Mouse (Mus musculus): ENCODE measurements around the gene Syt7. TPM values are rescaled to one million over a fixed set of nuclear protein-coding genes. Genes with fewer than 3 reads are reported as not detected.

Syt7 gene
- total and polyA plus RNA-seq, 2 experiments from 2014 or later = 19.2 to 110 TPM

GRCm38 (mm10) chr19:10429371-10429770 is 40.5 kb downstream of the Syt7 start:
- peaks cover 7% of the 10 kb centered on the region; the same call in 1 of the 2 replicates for H3K36me3 ChIP-seq (ENCODE audit: insufficient read depth)
- no peaks in the 10 kb centered on the region for H3K27me3 ChIP-seq (ENCODE audit: insufficient read depth, low read length)
- no peaks in the 10 kb centered on the region for H3K4me1 ChIP-seq (ENCODE audit: insufficient read depth)
- WGBS = 79% methylated on average over 8 of the region's 8 CpGs
- TF ChIP-seq CTCF (IDR thresholded peaks at IDR 0.05; ENCODE audit: low read depth) = no peak
- H3K9ac ChIP-seq = no peak overlapping the region
- H3K4me3 ChIP-seq (ENCODE audit: low read depth, low read length) = no peak overlapping the region
- H3K27ac ChIP-seq (ENCODE audit: low read depth, low read length) = no peak overlapping the region
- DNase-seq (no peak), ATAC-seq (no peak)
- H3K9me3 ChIP-seq (ENCODE audit: low read length) = no peaks in the 10 kb centered on the region
- H3K4me2 ChIP-seq (ENCODE audit: low read depth) = no peak overlapping the region

- H3K4me2 ChIP-seq (ENCODE audit: low read depth) = no peak overlapping the region
- H3K4me1 ChIP-seq (ENCODE audit: insufficient read depth) = no peaks in the 10 kb centered on the region
- DNase-seq = no peak
- H3K9ac ChIP-seq = no peak overlapping the region
- 67% methylated on average over 3 of the region's 3 CpGs for WGBS
- H3K36me3 ChIP-seq (ENCODE audit: insufficient read depth) = peaks cover 7% of the 10 kb centered on the region; the same call in 1 of the 2 replicates
- no peaks in the 10 kb centered on the region for H3K9me3 ChIP-seq (ENCODE audit: low read length)
- H3K4me3 ChIP-seq (ENCODE audit: low read depth, low read length) = no peak overlapping the region
- H3K27me3 ChIP-seq (ENCODE audit: insufficient read depth, low read length) = no peaks in the 10 kb centered on the region
- no peak overlapping the region for H3K27ac ChIP-seq (ENCODE audit: low read depth, low read length)
- TF ChIP-seq CTCF (IDR thresholded peaks at IDR 0.05; ENCODE audit: low read depth) = no peak
- ATAC-seq = no peak
Observed at GRCm38 (mm10) chr19:10431410-10431809, 42.5 kb downstream of the Syt7 start.

GRCm38 (mm10) chr19:10431841-10432240 is 43.0 kb downstream of the Syt7 start:
- H3K4me3 ChIP-seq (ENCODE audit: low read depth, low read length) = no peak overlapping the region
- H3K4me2 ChIP-seq (ENCODE audit: low read depth) = no peak overlapping the region
- H3K27ac ChIP-seq (ENCODE audit: low read depth, low read length) = no peak overlapping the region
- DNase-seq = no peak
- no peak for ATAC-seq
- 25% methylated on average over 4 of the region's 4 CpGs for WGBS
- peaks cover 7% of the 10 kb centered on the region; the same call in 1 of the 2 replicates for H3K36me3 ChIP-seq (ENCODE audit: insufficient read depth)
- no peaks in the 10 kb centered on the region for H3K9me3 ChIP-seq (ENCODE audit: low read length)
- no peak overlapping the region for H3K9ac ChIP-seq
- H3K4me1 ChIP-seq (ENCODE audit: insufficient read depth) = no peaks in the 10 kb centered on the region
- TF ChIP-seq CTCF (IDR thresholded peaks at IDR 0.05; ENCODE audit: low read depth) = no peak
- no peaks in the 10 kb centered on the region for H3K27me3 ChIP-seq (ENCODE audit: insufficient read depth, low read length)

- ATAC-seq (no peak), DNase-seq (no peak)
Observed at GRCm38 (mm10) chr19:10433225-10433624, 44.3 kb downstream of the Syt7 start.

GRCm38 (mm10) chr19:10433879-10434540 is 45.1 kb downstream of the Syt7 start:
- DNase-seq (no peak), ATAC-seq (peak; percentile 57)
- no peak for TF ChIP-seq CTCF (IDR thresholded peaks at IDR 0.05; ENCODE audit: low read depth)
- Histone ChIP-seq H3K36me3 (ENCODE audit: insufficient read depth) (no peaks in the 10 kb centered on the region; the same call in 1 of the 2 replicates), H3K4me3 (ENCODE audit: low read depth, low read length) (no peak overlapping the region), H3K27me3 (ENCODE audit: insufficient read depth, low read length) (no peaks in the 10 kb centered on the region), H3K27ac (ENCODE audit: low read depth, low read length) (no peak overlapping the region), H3K9ac (no peak overlapping the region), H3K4me2 (ENCODE audit: low read depth) (no peak overlapping the region), H3K9me3 (ENCODE audit: low read length) (no peaks in the 10 kb centered on the region), H3K4me1 (ENCODE audit: insufficient read depth) (no peaks in the 10 kb centered on the region)
- WGBS = 56% methylated on average over 9 of the region's 9 CpGs

More at GRCm38 (mm10) chr19:10433225-10433624, 44.3 kb downstream of the Syt7 start:
- Histone ChIP-seq H3K4me2 (ENCODE audit: low read depth) (no peak overlapping the region), H3K36me3 (ENCODE audit: insufficient read depth) (no peaks in the 10 kb centered on the region), H3K9ac (no peak overlapping the region), H3K27me3 (ENCODE audit: insufficient read depth, low read length) (no peaks in the 10 kb centered on the region), H3K9me3 (ENCODE audit: low read length) (no peaks in the 10 kb centered on the region), H3K4me1 (ENCODE audit: insufficient read depth) (no peaks in the 10 kb centered on the region), H3K27ac (ENCODE audit: low read depth, low read length) (no peak overlapping the region), H3K4me3 (ENCODE audit: low read depth, low read length) (no peak overlapping the region)
- 70% methylated on average over 7 of the region's 7 CpGs for WGBS
- TF ChIP-seq CTCF (IDR thresholded peaks at IDR 0.05; ENCODE audit: low read depth) = no peak

- Histone ChIP-seq H3K4me2 (ENCODE audit: low read depth) (no peak overlapping the region), H3K27me3 (ENCODE audit: insufficient read depth, low read length) (no peaks in the 10 kb centered on the region), H3K9me3 (ENCODE audit: low read length) (no peaks in the 10 kb centered on the region), H3K4me1 (ENCODE audit: insufficient read depth) (no peaks in the 10 kb centered on the region), H3K36me3 (ENCODE audit: insufficient read depth) (peaks cover 5% of the 10 kb centered on the region), H3K4me3 (ENCODE audit: low read depth, low read length) (no peak overlapping the region), H3K27ac (ENCODE audit: low read depth, low read length) (no peak overlapping the region), H3K9ac (no peak overlapping the region)
- ATAC-seq = no peak
- WGBS = 80% methylated on average over 6 of the region's 6 CpGs
- no peak for DNase-seq
- no peak for TF ChIP-seq CTCF (IDR thresholded peaks at IDR 0.05; ENCODE audit: low read depth)
Observed at GRCm38 (mm10) chr19:10434927-10435326, 46.0 kb downstream of the Syt7 start.

DNA sequence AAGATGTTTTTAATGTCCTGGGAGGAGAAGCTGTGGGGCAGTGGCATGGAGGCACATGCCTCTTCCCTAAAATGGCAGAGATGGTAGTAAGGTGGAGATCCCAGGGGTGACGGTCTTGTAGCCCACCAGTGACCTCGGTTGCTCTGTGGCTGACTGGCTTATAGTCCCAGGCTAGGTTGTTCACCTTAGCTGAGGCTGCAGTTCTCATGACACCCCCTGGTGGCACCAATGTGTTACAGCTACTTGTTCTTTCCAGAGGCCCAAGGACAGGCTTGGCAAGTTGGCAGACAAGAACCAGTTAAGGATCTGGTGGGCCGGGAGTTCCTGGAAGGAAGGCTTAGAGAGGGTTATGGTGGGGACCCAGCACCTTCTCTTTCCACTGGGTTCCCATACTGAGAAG is 47.0 kb downstream of the Syt7 start:
- Histone ChIP-seq H3K4me2 (ENCODE audit: low read depth) (no peak overlapping the region), H3K27ac (ENCODE audit: low read depth, low read length) (no peak overlapping the region), H3K4me3 (ENCODE audit: low read depth, low read length) (no peak overlapping the region), H3K36me3 (ENCODE audit: insufficient read depth) (peaks cover 15% of the 10 kb centered on the region), H3K27me3 (ENCODE audit: insufficient read depth, low read length) (no peaks in the 10 kb centered on the region), H3K9me3 (ENCODE audit: low read length) (no peaks in the 10 kb centered on the region), H3K4me1 (ENCODE audit: insufficient read depth) (no peaks in the 10 kb centered on the region), H3K9ac (no peak overlapping the region)
- ATAC-seq (peak; percentile 42), DNase-seq (peak; percentile 80)
- peak; percentile 90 for TF ChIP-seq CTCF (IDR thresholded peaks at IDR 0.05; ENCODE audit: low read depth)
- WGBS = 24% methylated on average over 3 of the region's 3 CpGs
